Mouse (Mus musculus) liver, embryonic 13.5 days (tissue): Measurements from ENCODE around the gene Prr7. TPM values are rescaled to one million over a fixed set of nuclear protein-coding genes. Genes with fewer than 3 reads are reported as not detected.

ENCODE experiments used
- ATAC-seq: fragments of 200-750 bp; cut with Nextera tagmentation; 2 replicates; pipeline ENCODE4 v1.8.0; 2017; ENCODE audit warnings: low read depth, mild to moderate bottlenecking, moderate number of reproducible peaks, moderate library complexity
- DNase-seq: peaks from one replicate; pipeline ENCODE4 v3.0.0; 2022
- H3K27ac ChIP-seq: fragments of 300-500 bp; sonication (generic); 2 replicates; pipeline ENCODE4 v1.5.1; 2015; ENCODE audit warnings: moderate library complexity, mild to moderate bottlenecking, inconsistent platforms
- H3K27me3 ChIP-seq: fragments of 300-500 bp; sonication (generic); 2 replicates; pipeline ENCODE4 v1.6.1; 2015; ENCODE audit warnings: mild to moderate bottlenecking, inconsistent platforms
- H3K36me3 ChIP-seq: fragments of 300-500 bp; sonication (generic); 2 replicates; pipeline ENCODE4 v1.6.1; 2015; ENCODE audit warnings: mild to moderate bottlenecking, inconsistent platforms
- H3K4me1 ChIP-seq: fragments of 300-500 bp; sonication (generic); replicated peaks from 2 replicates; pipeline ENCODE4 v1.6.1; 2015; ENCODE audit warnings: inconsistent platforms
- H3K4me2 ChIP-seq: fragments of 300-500 bp; sonication (generic); 2 replicates; pipeline ENCODE4 v1.6.1; 2015; ENCODE audit warnings: inconsistent platforms, mild to moderate bottlenecking, moderate library complexity
- H3K4me3 ChIP-seq: fragments of 300-500 bp; sonication (generic); replicated peaks from 2 replicates; pipeline ENCODE4 v1.5.1; 2015; ENCODE audit warnings: mild to moderate bottlenecking, inconsistent platforms
- H3K9ac ChIP-seq: fragments of 300-500 bp; sonication (generic); 2 replicates; pipeline ENCODE4 v1.6.1; 2015; ENCODE audit warnings: mild to moderate bottlenecking, inconsistent platforms
- H3K9me3 ChIP-seq: fragments of 300-500 bp; sonication (generic); replicated peaks from 2 replicates; pipeline ENCODE4 v1.6.1; 2016; ENCODE audit warnings: inconsistent platforms
- WGBS: fragments of 180-500 bp; shearing (Covaris S2); methylation state at CpG from one replicate; pipeline ENCODE4 v1.1.7; 2015; ENCODE audit not compliant: insufficient replicate concordance; 5-methylcytosine and 5-hydroxymethylcytosine counted together
- polyA plus RNA-seq: library from polyadenylated mRNA; unstranded; fragments of >200 nt; fragmentation: Nextera tagmentation; extraction: Ambion mirVana; gene quantifications from 2 replicates; pipeline ENCODE4 v1.2.1, GENCODE M21; 2015

Prr7 gene
- polyA plus RNA-seq, 1 experiment from 2014 or later: not detected

DNA sequence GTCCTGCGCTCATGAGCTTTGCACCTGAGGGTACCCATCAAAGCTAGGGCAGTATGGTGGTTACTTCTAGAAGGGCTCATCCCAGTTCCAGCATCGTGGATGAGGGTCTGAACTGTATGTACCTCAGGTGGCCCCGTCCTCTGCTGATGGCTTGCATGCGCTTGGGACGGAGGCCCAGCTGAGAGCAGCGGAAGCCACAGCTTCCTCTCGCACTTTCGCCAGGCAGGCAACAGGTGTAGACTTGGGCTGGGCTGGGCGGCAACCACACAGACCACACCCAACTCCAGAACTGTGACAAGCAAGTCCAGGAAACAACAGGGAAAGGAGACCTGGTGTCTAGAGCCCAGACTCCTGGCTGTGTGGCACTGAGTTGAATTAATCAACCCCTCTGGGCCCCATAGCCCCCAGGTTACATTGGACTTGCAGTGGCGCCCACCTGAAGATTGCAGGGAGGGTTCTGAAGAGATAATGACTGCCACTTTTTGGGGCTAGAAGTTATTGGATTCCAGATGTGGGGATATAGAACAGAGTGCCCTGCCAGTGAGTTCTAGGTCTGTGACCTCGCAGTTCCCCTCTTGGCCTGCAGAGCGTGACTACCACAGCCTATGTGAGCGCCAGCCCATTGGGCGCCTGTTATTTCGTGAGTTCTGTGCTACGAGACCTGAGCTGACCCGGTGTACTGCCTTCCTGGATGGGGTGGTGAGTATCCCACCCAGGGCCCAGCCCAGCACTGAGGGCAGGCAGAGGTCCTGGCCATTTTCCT, 14.2 kb upstream of the Prr7 start:
- DNase-seq (no peak), ATAC-seq (no peak)
- Histone ChIP-seq H3K27ac (peak overlapping the region; percentile 26), H3K4me3 (no peak overlapping the region), H3K27me3 (no peaks in the 10 kb centered on the region), H3K4me1 (peaks cover 54% of the 10 kb centered on the region), H3K9ac (0 out of 2 replicates have a peak overlapping the region, but pooled peaks have one; percentile 14), H3K4me2 (peak overlapping the region; percentile 13; the same call in 1 of the 2 replicates), H3K36me3 (peaks cover 65% of the 10 kb centered on the region), H3K9me3 (no peaks in the 10 kb centered on the region)
- WGBS: 75% methylated on average over 17 of the region's 17 CpGs

DNA sequence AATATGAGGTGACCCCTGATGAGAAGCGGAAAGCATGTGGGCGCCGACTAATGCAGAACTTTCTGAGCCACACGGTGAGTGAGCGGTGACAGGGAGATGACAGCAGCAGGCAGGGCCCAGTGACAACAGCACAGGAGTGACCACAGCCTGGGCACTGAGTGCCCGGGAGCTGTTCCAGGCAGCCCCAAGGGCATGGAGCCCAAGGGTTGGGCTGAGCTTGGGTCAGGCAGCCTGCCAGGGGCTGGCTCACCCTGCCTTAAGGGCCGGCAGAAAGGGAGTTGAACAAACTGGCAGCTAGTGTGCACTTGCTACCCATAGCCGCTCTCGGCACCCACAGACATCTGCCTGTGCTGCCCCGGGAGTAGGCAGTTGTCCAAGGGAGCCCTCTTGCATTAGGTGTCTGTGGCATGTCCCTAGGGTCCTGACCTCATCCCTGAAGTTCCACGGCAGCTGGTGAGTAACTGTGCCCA, 13.5 kb upstream of the Prr7 start:
- Histone ChIP-seq H3K36me3 (peaks cover 72% of the 10 kb centered on the region), H3K4me1 (peaks cover 53% of the 10 kb centered on the region), H3K27me3 (no peaks in the 10 kb centered on the region), H3K27ac (no peak overlapping the region), H3K4me2 (no peak overlapping the region), H3K4me3 (no peak overlapping the region), H3K9ac (no peak overlapping the region), H3K9me3 (no peaks in the 10 kb centered on the region)
- ATAC-seq (no peak), DNase-seq (no peak)
- WGBS: 90% methylated on average over 11 of the region's 11 CpGs

DNA sequence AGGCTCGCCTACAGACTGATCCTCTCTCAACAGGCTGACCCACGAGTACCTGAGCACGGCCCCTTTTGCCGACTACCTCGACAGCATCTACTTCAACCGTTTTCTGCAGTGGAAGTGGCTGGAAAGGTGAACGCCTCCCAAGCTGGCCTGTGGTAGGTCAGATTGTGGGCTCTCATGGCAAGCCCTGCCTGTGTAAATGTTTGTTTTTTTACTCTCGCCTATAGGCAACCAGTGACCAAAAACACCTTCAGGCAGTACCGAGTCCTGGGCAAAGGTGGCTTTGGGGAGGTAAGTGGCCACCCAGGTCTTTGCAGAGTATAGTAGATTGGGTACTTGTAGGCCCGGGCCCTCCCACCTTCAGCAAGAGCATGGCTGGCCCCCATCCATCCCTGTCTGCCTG, 12.8 kb upstream of the Prr7 start:
- no peaks in the 10 kb centered on the region for H3K9me3 ChIP-seq
- DNase-seq (no peak), ATAC-seq (no peak)
- WGBS: 86% methylated on average over 10 of the region's 10 CpGs
- H3K4me3 ChIP-seq: no peak overlapping the region
- no peak overlapping the region for H3K9ac ChIP-seq
- peaks cover 80% of the 10 kb centered on the region for H3K36me3 ChIP-seq
- no peaks in the 10 kb centered on the region for H3K27me3 ChIP-seq
- peaks cover 45% of the 10 kb centered on the region for H3K4me1 ChIP-seq
- H3K27ac ChIP-seq: no peak overlapping the region
- H3K4me2 ChIP-seq: no peak overlapping the region

DNA sequence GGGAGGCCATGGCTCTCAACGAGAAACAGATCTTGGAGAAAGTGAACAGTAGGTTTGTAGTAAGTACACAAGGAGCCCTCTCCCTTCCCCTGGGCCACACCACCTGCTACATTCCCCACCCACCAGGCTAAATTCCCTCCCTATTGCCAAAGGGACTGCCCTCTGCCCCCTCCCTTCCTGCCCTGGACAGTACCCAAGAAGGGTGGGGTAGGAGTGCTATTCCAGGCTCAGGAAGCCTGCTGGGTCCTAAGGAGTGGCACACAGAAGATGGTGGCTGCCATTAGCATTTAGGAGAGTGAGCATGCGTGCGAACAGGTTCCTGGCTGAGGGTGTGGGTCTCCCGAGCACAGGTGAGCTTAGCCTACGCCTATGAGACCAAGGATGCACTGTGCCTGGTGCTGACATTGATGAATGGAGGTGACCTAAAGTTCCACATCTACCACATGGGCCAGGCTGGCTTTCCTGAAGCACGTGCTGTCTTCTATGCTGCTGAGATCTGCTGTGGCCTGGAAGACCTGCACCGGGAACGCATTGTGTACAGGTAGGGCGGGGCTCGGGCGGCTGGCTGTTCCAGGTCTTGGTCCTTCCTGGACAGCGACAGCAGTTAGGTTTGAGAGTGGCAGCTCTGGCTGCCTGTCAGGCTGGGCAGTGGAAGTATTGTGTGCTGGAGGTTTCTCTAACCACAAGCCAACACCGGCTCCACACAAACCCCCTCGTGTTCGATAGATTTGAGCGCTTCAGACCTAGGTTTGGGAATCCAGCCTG, 12.1 kb upstream of the Prr7 start:
- no peak overlapping the region for H3K27ac ChIP-seq
- H3K4me1 ChIP-seq: peaks cover 38% of the 10 kb centered on the region
- no peaks in the 10 kb centered on the region for H3K27me3 ChIP-seq
- DNase-seq (no peak), ATAC-seq (no peak)
- no peaks in the 10 kb centered on the region for H3K9me3 ChIP-seq
- WGBS: 90% methylated on average over 16 of the region's 16 CpGs
- no peak overlapping the region for H3K4me3 ChIP-seq
- no peak overlapping the region for H3K9ac ChIP-seq
- peaks cover 84% of the 10 kb centered on the region for H3K36me3 ChIP-seq
- no peak overlapping the region for H3K4me2 ChIP-seq

DNA sequence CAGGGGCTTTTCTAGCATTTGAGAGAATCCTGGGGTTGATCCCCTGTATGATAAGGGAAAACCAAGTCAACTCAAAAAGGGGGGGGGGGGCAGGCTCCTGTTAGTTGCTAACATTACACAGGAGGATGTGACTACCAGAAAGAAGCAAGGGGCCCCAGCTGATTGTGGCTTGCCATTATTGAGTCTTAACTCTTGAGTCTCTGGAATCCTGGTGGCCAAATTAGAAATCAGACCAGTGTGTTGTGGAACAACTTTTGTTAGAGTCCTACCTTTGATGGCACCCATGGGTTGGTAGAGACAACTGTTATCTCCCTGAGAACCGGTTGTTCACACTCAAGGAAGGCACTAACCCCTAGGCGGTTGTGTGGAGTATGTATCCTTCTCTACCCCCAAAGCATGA, 1.1 kb upstream of the Prr7 start:
- Histone ChIP-seq H3K9me3 (no peaks in the 10 kb centered on the region), H3K36me3 (peaks cover 43% of the 10 kb centered on the region), H3K27ac (no peak overlapping the region), H3K4me2 (no peak overlapping the region), H3K27me3 (peaks cover 58% of the 10 kb centered on the region), H3K4me3 (no peak overlapping the region), H3K4me1 (peaks cover 25% of the 10 kb centered on the region), H3K9ac (no peak overlapping the region)
- WGBS: 40% methylated on average over 2 of the region's 2 CpGs
- DNase-seq: no peak
- ATAC-seq: no peak

DNA sequence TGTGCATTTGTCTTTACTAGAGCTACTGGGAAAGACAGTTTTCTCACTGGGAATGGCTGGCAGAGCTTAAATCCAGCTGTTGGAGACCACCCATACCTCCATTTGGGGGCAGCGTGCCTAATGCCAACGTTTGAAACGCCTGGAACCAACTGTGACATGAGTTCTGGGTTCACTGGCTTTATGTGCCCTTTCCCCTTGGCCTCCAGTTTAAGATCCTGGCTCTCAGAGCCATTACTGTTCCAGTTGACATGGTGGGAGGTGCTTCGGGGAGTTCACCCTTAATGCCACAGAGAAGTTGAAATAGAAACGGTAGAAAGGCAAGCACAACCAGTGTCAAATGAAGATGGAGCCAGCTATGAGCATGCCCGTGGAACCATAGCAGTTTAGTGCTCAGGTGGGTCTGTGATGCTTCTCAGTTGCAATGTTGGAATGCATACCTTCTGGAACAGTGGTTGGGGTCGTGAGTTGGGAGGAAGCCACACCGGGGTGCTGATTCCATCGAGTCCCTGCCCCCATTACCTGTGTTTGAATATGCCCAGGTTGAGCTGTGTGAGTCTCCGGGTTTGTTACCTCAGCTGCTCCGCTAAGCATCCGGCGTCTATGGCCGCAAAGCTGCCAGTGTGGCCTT, 554 bp upstream of the Prr7 start:
- peaks cover 25% of the 10 kb centered on the region for H3K4me1 ChIP-seq
- 14% methylated on average over 14 of the region's 14 CpGs for WGBS
- H3K27me3 ChIP-seq: peaks cover 63% of the 10 kb centered on the region
- H3K27ac ChIP-seq: no peak overlapping the region
- H3K9me3 ChIP-seq: no peaks in the 10 kb centered on the region
- peak overlapping the region; percentile 75 for H3K4me2 ChIP-seq
- peak overlapping the region; percentile 52; the same call in 1 of the 2 replicates for H3K9ac ChIP-seq
- H3K36me3 ChIP-seq: peaks cover 37% of the 10 kb centered on the region
- ATAC-seq: no peak
- peak overlapping the region; percentile 55 for H3K4me3 ChIP-seq
- DNase-seq: no peak

DNA sequence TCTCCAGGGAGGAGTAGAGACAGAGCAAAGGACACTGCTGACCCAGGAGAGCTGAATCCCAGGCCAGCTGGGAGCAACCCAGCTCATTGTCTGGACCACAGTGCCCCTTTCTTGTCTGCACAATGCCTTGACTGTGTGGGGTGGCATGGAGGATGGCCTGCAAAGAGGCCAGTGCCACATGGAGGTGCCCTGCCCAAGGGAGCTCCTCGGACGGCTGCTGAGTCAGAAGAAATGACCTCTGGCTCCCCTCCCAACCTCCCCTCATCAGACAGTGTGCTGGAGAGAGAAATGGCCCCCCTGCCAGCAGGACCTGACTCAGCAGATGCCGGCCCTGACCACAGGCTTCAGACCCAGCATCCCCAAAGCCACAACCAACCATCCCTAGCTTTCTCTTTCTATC, 1.1 kb downstream of the Prr7 start:
- WGBS: 13% methylated on average over 3 of the region's 3 CpGs
- no peaks in the 10 kb centered on the region for H3K9me3 ChIP-seq
- peaks cover 80% of the 10 kb centered on the region for H3K27me3 ChIP-seq
- H3K4me3 ChIP-seq: no peak overlapping the region
- H3K9ac ChIP-seq: no peak overlapping the region
- H3K27ac ChIP-seq: no peak overlapping the region
- H3K4me2 ChIP-seq: no peak overlapping the region
- DNase-seq (no peak), ATAC-seq (no peak)
- peaks cover 20% of the 10 kb centered on the region for H3K36me3 ChIP-seq
- peaks cover 25% of the 10 kb centered on the region for H3K4me1 ChIP-seq

DNA sequence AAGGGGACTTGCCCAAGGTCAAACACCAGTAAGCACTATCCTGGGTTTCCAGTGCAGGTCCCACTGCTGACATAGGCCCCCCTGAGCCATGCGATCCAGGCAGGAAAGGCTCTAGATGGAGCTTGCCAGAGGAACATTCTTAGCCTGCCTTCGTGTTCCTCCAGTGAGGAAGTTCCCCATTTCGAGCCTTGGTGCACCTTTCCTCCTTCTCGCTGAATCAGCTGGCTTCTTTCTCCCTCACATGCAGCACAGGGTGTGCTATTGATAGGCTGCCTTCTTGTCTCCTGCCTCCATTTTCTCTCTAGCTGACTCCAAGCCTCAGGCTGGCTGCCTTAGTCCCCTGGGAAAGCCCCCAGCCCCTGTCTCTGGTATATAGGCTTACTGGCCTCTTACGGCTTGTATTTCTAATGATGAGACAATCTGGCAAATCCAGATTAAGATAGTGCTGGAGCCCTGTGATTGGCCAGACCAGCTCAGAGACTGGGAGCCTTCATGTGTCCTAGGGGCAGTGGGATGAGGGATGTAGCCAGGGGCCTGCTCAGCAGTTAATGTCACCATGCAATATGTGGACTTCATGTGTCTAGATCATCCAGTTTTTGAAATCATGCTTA, 1.9 kb downstream of the Prr7 start:
- ATAC-seq: no peak
- WGBS: 37% methylated on average over 5 of the region's 5 CpGs
- Histone ChIP-seq H3K4me3 (no peak overlapping the region), H3K9ac (no peak overlapping the region), H3K9me3 (no peaks in the 10 kb centered on the region), H3K4me2 (no peak overlapping the region), H3K36me3 (peaks cover 13% of the 10 kb centered on the region), H3K27ac (no peak overlapping the region), H3K27me3 (peaks cover 87% of the 10 kb centered on the region), H3K4me1 (peaks cover 28% of the 10 kb centered on the region)
- DNase-seq: no peak

DNA sequence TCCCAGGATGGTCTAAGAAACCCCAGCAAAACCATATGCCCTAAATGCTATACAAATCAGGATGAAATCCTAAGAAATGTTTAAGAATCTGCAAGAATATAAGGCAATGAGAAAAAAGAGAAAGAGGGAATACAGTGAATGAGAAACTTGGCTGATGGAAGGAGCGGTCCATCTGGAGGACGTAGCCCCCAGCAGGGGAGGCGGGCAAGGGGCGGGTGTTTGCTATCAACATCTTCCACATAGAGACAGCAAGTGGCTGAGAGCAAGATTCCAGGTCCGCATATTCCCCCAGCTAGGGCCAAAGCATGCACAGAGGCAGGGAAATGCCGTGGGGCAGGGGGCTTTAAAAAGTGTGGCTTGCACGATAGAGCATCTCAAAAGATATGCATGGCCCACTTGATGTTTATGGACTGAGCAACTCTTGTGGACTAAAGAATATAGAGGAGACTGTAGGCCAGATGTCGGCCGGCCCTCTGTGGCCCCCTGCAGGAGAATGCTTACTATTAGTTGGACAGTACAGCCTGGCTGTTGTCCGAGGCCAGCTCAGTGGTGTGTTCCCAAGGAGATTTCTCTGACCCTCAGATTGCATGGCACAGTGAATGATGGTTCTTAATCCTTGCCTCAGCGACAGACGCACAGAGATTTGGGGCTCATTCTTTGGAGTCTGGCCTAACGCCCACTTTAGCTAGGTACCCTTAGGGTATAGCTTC, 4.9 kb downstream of the Prr7 start:
- no peak overlapping the region for H3K9ac ChIP-seq
- H3K27me3 ChIP-seq: peaks cover 100% of the 10 kb centered on the region
- H3K9me3 ChIP-seq: no peaks in the 10 kb centered on the region
- H3K4me2 ChIP-seq: no peak overlapping the region
- H3K4me1 ChIP-seq: peaks cover 46% of the 10 kb centered on the region
- 45% methylated on average over 13 of the region's 13 CpGs for whole genome bisulfite sequencing
- no peaks in the 10 kb centered on the region for H3K36me3 ChIP-seq
- H3K27ac ChIP-seq: no peak overlapping the region
- DNase-seq (no peak), ATAC-seq (no peak)
- H3K4me3 ChIP-seq: no peak overlapping the region

DNA sequence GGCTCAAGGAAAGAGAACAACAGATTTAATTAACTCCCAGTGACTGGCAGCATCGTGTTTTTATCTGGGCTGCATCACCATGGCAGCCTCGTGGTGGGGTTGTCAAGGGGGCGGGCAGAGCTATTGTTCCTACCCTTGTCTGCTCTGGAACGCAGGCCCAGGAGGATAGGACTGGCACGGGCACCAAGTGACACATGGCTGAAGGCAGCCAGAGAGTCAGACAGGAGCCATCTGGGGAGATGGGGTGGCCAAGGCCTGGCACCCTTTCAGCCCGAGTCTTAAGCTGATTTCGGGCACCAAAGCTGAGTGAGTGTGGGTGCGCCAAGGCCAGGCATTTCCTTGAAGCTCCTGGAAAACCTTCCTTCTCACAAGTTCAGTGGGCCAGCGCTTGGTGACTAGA, 6.3 kb downstream of the Prr7 start:
- Histone ChIP-seq H3K9ac (no peak overlapping the region), H3K27me3 (peaks cover 100% of the 10 kb centered on the region), H3K4me1 (peaks cover 33% of the 10 kb centered on the region), H3K27ac (no peak overlapping the region), H3K4me2 (no peak overlapping the region), H3K36me3 (no peaks in the 10 kb centered on the region), H3K4me3 (no peak overlapping the region), H3K9me3 (no peaks in the 10 kb centered on the region)
- 58% methylated on average over 9 of the region's 9 CpGs for WGBS
- DNase-seq: no peak
- no peak for ATAC-seq
